Mouse (Mus musculus) kidney, adult 8-10 months (tissue): ENCODE data around the gene Gtf3c5.

Source experiments
- DNase-seq, 2 experiments: peaks; one replicate each; pipeline ENCODE4 v3.0.0; 2022

The Gtf3c5 gene

DNA sequence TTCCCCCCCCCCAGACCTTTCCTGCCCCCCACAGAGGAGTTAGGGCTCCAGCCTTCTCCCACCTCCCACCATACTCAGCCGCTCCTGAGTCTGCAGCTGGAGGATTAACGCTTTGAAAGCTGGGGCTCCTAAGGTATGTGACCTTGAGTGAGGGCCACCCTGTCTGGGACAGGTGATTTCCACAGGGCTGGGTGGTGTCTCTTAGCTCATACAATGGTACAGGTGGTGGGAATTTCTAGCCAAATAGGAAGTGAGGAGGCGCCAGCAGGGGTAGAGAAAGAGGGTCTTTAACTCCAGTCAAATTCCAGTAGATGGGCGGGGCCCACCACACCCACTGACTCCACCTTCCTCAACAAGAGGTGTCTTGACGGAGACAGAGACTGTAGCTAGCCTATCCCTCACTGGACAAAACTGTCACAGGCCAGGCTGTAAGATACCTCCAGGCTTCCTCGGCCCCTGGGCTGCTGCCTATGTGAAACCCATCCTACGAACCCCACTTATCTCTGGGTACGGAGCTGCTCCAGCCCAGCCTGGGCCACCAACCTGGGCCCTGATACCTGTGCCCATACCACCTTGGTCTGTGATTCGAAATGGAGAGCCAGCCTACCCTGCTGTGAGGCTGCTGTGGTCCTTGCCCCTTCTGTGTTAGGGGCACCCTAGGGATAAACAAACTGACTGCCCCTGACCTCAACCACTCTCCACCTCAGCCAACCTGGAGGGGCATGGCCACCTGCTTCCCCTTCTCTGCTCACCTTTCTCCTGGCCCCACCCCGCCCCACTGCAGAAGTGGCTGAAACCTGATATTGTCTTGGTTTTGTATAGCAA is 24.0 kb upstream of the Gtf3c5 start:
- no peak for DNase-seq

DNA sequence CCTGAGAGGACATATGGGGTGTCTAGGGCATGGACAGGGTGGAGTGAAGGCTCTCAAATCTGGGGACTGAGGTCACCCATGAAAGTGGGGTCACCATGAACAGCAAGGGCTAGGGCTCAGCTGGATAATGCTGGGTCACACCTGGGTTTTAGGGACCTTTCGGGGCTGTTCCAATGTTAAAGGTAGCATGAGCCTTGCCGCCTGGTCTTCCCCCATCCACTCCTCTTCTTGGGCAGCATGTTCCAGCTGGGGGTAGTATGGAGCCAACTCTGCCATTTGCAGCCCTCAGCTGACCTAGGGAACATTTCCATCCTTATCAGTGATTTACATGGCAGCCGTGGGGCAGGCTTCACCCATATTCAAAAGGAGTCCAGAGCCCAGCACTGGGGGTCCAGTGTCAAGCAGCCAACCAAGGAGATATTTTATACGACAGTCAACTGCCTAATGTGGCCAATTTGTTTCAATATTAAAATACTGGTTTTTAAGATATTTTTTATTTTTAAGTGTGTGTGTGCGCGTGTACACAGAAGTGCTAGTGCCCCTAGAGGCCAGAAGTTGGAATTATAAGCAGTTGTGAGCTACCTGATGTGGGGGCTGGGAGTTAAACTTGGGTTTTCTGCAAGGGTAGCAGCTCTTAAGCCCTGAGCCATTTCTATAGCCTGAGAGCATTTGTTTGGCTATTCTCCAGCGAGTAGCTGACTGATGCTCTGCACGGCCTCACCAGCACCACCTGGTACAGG is 23.2 kb upstream of the Gtf3c5 start:
- DNase-seq: no peak

DNA sequence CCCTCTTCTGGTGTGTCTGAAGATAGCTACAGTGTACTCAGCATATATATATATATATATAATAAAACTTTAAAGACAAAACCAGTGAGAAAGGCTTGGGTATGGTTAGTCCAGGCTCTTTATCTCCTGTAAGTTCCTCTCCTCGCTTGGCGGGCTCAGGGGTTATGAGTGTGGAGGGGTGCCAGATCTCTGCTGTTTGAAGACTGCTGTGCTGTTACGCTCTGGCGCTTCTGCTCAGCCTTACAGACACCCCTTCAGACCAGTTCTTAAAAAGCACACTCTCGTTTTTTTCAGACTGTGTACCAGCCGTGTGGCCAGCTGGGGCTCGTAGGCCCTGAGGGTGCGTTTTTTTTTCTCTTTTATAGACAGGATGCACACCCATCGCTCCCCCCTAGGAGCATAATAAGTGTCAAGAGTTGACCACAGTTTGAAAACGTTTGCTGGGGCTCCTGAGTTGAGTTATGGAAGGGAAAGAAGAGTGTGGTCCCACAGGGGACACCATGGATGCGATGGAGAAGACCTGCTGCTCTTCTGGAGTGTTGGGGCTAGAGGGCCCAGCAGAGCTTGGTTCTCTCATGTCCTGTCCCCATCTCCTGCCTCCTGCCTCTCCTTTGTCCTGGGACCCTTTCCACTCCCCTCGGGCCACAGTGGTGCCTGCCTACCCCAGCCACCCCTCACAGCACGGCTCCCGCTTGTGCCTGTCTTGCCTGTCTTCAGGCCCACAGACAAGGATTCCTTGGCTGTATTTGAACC is 22.4 kb upstream of the Gtf3c5 start:
- no peak for DNase-seq

DNA sequence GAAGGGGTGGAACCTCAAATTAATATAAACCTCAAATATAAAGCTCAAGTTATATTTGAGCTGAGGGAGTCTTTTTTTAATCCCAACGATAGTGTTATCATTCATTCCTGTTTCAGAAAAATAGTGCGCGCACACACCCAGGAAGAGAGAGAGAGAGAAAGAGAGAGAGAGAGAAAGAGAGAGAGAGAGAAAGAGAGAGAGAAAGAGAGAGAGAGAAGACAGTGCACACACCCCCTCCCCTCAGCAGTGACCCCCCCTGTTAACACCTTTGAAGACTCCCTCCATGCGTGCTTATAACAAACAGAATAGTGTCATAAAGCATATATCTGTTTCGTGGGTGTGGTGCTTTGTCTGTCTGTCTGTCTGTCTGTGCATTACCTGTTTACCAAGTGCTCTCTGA is 20.0 kb upstream of the Gtf3c5 start:
- DNase-seq: no peak

DNA sequence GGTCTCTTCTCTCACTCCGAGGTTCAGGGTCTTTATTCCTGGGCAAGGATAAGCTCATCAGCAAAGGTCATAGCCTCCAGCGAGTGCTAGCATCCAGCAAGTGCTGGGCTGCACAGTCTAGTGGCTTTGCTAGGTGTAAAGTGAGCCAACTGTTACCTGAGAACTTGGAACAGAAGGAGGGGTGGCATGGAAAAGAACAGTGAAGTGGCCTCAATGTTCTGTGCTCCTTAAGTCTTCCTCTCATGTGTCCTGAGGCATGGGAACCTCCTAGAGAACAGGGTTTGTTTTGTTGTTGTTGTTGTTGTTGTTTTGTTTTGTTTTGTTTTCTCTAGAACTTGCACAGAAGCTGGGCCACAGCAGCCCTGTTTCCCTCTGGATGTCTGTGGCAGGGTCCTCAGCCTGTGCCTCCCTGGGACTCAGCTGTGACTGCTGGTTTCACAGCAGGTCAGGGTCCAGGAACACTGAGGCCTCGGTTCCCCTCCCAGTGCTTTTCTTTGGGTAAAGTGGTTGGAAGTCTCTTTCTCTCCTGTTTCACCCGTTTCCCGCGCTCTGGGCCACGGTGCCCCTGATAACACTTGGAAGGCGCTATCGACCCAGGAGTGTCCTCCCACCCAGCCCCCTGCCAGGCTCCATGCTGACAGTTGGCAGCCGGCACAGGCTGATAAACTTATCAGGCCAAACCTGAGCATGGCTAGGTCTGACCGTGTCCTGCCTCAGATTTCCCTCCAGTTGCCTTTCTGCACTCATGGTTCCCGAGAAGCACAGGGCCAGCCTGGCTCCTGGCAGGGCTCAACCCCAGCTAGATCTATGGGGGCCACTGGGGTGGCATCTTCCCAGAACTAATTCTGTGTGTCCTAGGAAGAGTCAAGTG is 18.4 kb upstream of the Gtf3c5 start:
- no peak for DNase-seq

DNA sequence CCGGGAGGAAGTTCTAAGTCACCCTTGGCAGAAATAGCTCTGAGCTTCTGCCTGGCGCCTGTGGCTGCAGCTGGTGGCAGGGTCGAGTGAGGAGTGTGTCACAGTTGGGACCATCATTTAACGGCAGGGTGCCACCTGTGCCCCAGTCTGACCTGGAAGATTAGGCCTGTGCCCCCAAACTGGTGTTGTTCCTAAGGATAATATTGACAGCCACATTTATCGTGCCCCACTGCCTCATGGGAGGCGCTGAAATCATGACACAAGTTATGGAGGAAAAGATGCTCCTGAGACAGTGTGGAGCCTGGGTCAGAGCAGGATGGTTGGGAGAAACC is 16.0 kb upstream of the Gtf3c5 start:
- DNase-seq: no peak

DNA sequence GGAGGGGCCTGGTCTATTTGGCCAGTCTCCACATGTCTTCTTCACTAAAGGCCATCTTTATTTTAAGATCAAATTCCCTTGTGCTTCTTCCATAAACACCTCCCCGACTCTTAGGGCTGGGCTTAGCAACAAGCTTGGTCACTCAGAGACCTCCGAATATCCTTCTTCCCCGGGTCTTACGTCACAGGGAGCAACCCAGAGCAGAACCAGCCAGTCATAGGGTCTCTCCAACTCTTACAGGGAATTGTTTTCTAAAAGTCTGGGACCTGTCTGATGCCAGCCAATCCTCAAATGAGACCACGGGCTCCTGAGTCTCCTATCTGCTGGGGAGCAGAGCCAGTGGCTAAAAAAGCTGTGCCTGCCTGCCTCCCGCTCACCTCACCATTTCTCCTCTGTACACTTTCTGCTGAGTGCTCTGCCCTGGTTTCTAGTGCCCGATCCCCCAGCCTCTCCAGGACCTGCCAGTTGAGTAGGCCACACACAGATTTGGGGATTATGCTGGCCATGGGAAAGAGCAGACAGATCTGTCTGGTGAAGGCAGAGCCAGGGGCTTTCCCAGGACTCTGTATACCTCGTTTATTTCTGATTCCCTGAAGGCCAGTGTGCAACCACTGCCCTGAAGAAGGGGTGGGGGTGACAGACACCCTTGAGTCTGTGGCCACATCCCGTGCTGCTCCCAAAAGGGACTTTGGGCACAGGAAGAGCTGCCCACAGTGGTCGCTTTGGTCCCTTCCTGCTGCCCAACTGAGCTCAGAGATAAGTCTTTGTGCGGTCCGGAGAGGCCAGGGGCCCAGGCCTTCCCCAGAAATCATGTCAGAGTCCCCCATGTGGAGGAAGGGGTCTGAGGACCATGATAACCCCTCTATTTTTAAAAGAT is 15.4 kb upstream of the Gtf3c5 start:
- no peak for DNase-seq

DNA sequence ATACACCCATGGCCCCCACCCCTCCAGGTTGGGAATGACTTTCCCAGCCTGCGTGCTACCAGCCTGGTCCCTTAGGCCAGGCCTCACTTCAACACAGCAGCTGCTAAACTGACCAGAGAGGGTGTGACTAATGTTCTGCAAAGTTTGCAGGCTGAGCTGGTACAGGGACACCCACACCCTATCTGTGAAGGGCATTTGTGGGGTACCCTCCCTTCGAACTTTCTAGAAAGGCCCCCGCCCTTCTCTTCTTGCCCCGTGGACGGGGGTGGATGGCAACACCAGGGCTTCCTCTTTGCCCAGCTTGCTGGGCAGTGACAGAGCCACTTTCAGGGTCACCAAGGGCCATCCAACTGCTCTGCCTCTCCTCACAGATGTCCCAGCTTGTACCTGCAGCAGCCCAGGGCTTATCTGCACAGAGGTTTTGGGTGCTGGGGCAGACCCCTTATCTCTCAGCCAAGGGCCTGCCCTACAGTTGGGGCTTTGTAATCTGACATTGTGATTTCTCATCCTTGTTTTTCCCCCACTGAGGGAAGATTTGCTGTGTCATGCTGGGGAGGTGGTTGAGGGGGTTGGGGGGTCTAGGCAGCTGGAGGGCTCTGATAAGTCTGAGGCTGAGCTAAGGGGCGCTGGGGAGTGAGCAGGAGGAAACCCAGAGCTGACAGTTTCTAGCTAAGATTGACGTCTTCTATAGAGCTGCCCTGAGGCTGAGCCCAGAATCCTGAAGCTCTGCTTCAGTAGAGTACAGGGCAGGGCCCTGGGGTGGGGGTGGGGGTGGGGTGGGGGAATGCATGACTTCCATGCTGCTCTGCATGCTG is 14.4 kb upstream of the Gtf3c5 start:
- DNase-seq: no peak

DNA sequence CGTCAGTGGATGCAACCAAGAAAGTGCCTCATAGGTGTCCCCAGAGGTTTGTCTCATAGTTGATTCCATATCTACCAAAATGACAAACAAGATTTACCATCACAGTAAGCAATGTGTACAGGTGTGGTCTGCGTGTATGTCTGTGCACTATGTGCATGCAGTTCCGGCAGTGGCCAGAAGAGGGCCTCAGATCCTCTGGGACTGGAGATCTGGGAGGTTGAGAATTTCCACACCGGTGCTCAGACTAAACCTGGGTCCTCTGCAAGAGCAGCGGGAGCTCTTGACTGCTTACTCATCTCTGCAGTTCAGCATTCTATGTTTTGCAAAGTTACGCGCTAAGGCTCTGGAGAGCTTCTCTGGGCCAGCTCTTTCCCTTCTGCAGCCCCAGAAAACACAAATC is 13.4 kb upstream of the Gtf3c5 start:
- no peak for DNase-seq

DNA sequence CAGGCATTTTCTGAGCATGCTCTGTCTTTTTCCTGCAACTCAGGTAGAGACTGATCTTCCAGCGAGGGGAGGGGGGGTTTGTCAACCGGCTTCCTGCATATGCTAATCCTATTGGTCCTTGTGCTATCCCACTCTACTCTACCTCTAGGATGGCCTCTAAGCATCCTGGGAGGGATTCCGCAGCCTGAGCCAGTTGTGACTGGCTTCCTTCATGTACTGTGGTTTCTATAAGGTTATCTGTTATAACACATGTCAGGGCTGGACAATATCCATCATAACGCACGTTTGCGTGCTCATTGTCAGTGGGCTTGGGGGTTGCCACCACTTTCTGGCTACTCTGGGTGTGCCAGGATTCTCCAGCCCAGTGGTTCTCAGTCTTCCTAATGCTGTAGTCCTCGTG is 12.5 kb upstream of the Gtf3c5 start:
- no peak for DNase-seq

DNA sequence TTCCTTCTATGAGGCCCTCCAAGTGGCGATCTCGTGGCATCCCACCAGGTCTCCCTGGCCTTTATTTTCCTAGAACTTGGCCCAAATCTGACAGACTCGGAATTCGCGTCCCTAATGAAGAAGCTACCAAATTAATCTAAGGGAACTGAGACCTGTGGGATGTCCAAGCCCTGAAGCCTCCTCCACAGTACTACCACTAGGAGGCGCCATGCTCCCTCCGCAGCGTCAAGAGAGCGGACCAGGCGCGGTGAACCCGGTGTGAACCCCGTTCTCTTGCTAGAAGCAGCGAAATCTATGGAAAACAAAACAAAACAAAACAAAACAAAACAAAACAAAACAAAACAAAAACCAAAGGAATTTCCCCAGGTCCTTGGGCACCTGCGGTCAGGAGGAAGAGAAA is 9.3 kb upstream of the Gtf3c5 start:
- DNase-seq: peak; percentile 39 to 72

DNA sequence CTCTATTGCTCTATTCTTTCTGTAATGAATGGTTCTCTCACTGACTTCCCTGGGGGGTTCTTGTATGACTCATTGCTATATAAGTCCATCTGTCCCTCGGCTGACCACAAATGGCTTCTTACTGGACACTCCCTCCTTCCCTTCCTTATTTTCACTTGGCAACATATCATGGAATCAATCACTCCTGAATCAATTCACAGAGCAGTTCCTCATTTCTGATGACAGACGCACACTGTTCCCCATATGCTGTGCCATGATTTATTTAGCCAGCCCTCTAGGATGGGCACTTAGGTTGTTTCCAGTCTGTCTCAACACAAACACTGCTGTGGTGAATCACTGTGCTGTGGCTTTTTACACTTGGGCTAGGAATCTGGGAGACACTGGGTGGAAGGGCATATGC is 7.9 kb upstream of the Gtf3c5 start:
- no peak for DNase-seq

DNA sequence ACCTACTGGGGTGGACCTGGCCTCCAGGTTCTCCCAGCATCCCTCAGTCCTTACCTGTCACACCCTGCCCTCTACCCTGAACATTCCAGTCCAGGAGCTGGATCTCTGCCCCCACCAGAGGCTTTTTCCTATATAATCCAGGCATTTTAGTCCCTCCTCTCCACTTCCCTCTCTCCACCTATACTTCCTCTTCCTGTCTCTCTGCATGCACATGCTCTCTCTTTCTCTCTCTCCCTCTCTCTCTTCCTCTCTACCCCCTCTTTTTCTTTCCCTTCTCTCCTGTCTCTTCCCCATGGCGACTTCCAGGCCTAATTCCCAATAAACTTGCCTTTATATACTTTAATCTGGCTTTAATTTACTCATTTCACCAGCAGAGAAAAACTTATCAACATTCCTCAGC is 5.0 kb upstream of the Gtf3c5 start:
- no peak for DNase-seq

DNA sequence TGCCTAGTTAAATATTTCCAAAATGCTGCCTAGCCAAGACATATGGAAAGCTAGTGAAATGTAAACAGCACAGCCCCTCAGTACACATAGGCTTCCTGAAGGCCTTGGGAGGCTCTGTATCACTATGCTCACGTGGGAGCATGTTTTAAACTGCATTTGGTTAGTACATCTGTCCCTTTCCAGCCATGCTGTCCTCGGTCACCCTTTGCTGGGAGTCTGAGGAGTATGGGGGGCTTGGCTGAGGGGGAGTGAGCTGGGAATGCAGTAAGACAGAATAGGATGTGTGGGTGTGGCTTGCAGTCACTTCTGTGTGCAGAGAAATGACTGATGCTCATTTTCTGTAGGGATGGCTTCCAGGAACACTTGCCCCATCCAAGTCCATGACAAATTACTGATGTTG is 2.2 kb upstream of the Gtf3c5 start:
- no peak for DNase-seq

DNA sequence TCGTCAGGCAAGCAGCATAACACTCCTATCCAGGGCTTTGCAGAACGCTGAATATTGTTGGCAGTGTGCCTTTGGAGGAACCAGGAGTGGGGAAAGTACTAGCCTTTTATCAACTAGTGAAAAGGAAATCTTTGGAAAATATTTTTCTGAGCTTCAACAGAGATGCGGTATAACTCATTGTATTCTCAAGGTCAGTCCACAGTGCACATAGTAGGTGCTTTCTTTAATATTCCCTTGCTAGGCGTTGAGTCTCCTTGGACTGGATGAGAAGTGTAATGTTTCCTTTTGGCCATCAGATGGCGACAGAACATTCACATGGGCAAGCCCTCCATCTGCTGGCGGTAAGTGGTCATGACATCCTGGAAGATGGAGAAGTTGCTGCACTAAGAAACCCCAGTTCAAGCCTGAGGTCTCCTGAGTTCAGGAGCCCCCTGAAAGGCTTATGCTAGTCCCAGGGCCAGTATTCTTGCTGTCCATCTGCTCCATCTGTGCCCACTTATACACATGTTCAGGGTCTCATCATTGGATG is 1.6 kb upstream of the Gtf3c5 start:
- DNase-seq: peak; percentile 71 to 85

DNA sequence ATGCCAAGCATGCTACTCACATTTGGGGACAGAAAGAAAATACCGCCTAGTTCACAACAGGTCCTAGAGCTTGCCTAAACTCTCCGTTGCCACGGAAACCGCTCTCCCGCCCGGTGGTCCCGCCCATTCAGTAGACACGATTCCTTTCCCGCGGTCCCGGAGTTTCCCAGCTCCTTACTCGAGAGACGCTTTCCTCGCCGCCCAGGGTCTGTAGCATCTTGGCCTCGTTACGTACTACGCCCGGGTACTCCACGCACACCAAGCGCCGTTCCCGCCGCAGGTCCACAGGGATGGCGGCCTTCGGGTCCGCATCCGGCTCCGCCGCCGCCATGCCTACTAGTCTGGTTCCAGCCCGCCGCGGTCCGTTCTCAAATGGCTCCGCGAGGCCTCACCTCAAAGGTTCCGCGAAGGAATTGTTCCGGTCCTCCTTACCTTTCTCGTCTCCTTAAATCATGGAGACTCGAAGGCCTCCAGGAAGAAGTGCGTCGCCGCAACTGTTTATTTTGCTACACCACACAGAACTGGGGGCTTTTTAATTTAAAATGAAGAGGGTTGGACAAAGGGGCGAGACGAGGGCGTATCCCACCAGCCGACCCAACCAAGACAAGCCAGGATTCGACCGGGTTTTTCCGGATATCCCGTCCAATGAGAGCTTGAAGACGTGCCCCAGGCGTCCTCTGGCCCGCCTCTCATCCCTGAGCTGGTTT is 751 bp downstream of the Gtf3c5 start:
- DNase-seq: peak; percentile 89 to 90

DNA sequence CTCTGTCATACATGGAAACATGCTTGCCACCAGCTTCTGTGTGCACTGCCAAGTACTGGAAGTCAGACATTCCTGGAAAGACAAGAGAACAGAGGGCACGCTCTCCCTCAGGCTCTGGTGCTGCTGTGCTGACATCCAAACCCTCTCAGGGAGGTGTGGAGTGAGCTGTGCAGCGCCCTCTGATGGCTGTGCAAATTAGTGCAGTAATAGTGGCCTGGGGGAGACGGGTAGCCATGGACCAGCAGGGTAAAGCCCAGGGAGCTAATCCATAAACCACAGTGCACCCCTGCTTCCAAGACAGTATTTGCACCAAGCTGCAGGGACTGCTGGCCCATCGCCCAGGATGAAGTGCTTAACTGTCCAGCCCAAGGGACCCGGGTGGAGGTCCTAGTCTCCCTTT is 5.5 kb downstream of the Gtf3c5 start:
- peak in 1 of 2 experiments; percentile 33 for DNase-seq

DNA sequence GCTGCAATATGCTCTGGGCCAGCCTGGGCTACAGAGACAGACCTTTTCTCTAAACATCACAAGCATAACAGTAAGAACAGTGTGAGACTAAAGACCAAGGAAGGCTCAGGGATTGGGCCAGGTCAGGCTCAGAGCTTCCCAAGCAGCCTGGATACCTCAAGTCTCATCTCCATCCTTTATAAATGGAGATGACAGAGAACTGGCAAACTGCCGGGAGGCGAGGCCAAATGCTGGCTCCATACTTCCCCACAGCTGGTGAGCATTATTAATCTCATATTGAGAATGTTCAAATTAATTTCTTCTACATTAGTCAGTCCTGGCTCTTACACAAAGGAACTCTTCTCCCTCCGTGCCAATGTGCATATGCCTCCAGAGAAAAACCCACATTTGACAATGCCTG is 6.7 kb downstream of the Gtf3c5 start:
- DNase-seq: no peak

DNA sequence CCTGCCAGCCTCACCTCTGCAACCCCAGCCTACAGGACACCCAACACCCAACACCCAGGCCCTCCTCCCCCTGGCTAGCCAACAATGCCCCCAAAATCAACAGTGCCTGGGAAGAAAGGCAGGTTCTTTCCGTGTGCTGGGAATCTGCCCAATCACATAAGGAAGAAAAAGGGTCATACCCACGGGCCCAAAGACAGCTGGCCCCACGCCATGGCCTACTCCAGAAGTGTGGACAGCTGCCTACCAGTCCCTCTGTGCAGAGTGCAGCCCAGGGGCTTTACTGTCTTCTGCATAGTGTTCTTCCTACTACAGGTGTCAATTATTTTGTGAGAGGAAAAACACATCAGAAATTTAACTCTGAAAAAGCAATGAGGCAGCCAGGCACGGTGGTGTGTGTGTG is 8.2 kb downstream of the Gtf3c5 start:
- no peak for DNase-seq

DNA sequence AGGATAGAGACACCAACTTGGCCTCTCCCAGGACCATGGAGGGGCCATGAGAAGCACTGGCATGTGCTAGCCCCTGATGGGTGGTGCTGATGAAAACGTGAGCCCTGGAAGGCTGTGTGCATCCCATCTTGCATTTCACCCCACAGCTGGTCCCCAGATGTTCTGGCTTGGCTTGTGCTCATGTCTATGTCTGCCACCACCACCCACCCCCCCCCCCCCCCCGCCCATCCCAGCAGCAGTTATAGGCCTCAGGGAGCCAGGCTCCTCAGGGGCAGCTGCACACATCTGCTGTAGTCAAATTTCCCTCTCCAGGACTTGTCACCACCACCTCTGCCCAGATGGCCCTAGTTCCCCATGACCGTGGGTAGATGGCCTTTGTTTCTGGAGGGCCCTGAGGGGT is 13.6 kb downstream of the Gtf3c5 start:
- no peak for DNase-seq
